Mouse (Mus musculus): ENCODE results near the gene Racgap1.

The Racgap1 gene

DNA sequence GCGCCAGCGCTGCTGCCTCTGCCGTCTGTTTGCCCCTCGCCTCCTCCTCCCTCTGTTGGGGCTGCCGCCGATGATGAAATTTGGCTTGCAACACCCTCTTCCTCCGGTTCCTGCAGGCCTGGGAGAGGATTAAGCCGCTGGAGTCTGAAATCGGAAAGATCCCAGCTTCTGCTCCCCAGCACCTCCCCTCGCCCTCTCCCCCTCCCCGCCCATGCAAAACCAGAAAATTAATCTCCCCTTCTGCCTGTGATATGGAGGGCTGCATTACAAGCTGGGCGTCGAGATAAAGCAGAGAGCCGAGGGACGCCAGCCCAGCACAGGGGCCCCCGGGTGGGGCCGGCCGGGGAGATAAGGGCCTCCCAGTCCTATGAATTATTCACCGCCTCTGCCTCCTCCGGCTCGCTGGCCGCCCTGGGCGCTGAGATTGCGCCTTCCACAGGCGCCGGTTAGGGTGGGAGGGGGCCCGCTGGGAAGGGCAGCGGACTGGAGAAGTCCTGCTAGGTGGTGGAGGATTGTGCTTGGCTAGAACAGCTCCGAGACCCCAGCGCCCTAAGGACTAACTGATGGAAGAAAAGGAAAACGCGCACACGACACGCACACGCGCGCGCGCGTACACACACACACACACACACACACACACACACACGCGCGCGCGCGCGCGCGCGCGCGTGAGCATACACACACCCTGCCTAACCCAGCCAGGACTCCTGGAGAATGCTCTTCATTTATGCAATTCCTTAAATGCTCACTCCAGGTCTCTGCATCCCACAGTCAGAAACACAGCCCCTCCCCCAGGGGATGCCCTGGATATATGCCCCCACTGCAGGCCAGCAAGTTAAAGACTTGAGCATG, 13.4 kb upstream of the Racgap1 start:
- no peak for DNase-seq (ENCODE audit: low read depth, low spot score)

DNA sequence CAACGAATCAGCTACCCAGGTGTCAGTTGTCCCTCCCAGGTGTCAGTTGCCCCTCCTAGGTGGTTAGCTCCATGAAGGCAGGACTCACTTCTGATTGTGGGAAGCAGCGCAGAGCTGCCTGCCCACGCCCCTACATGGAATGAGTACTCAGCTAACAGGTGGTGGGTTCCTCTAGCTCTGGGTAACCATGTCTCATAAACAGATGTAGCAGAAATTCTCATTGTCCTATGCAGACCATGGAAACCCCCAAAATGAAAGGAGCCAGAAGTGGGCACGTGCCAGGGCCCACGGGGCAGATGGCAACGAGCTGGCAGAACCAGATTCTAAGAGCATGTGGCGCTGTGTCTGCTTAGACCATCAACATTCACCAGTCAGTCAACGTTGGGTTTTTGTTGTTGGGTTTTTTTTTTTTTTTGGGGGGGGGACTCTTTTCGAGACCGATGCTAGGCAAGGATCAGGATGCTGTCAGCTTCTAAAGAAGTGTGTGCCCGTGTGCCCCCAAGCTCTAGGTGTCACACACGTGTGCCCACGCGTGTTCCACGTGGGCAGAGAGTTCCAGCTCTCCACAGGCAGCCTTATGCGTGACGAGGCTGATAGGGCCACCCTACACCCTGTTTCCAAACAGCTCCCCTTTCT, 12.6 kb upstream of the Racgap1 start:
- DNase-seq (ENCODE audit: low read depth, low spot score) = no peak

DNA sequence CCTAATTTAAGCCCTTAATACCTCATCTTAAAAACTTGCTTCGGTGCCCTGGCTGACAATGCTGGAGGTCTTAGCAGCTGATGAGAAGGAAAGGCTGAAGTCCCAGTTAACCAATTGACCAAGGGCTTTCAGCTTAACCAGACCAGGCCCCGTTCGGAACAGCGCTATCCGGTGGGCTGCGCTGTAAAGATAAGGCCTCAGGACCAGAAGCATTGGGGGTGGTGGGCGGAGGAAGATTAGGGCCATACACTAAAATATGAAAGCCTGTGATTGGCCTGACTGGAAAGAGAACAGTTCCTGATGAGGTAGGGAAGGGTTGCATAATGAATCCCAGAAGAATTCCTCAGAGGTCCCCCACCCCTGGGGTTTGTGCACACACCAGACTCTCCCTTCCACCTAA, 10.9 kb upstream of the Racgap1 start:
- no peak for DNase-seq (ENCODE audit: low read depth, low spot score)

DNA sequence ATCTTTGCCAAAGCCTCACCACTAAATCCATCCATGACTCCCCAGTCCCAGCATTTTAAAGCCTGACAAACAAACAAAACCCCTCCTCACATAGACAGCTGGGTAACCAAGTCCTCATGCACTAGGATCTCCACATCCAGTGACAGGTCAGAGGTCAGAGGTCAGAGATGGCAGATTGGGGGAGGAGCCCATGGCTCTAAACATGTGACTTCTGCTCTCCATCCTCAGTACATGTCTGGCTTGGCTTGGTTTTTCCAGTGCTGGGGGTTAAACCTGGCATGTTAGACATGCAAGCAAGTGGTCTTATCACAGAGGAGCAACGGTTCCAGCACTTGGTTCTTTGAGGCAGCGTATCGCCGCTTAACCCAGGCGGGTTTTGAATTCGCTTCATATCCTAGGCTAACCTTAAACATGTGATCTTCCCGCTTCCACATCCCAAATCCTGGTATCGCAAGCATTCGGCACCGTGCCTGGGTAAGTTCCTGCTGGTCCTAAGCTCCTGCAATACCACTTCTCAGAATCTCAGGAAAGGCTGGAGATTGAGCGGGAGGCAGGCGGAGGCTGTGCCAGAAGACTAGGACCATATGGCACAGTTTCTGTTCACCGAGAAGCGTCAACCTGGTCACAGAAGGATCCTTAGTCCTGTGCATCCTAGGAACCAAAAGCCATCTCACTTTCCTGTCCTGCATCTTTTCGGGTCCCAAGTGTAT, 9.8 kb upstream of the Racgap1 start:
- DNase-seq (ENCODE audit: low read depth, low spot score) = no peak

DNA sequence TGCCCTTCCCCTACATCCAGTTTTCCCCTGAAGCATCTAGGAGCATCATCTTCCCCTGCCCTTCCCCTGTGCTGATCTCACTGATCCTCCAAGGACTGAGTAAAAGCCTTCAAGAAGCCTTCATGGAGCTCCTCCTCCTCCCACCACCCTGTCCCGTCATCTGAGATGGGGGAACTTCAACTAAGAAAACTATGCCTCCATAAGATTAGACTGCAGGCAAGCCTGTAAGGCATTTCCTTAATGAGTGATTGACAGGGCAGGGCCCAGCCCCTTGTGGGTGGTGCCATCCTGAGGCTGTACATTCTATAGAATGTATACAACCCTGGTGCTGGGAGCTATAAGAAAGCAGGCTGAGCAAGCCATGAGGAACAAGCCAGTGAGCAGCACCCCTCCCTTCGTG, 7.0 kb upstream of the Racgap1 start:
- no peak for DNase-seq (ENCODE audit: low read depth, low spot score)

DNA sequence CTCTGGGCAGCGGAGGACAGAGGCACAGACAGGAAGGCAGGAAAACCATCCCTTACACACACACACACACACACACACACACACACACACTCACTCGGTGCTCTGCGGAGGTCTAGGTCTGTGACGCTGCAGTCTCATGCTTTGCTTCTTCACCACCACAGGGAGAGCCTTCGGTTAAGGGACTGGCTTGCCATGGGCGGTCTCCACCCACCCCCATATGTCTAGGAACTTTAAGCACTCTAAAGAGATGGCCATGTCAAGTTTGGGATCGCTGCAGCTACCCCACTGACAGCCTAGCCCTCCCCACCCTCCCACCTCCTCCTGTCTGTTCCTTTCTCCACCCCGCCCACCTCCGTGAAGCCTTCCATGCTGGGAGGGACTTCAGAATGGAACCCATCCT, 4.5 kb upstream of the Racgap1 start:
- DNase-seq (ENCODE audit: low read depth, low spot score) = no peak

DNA sequence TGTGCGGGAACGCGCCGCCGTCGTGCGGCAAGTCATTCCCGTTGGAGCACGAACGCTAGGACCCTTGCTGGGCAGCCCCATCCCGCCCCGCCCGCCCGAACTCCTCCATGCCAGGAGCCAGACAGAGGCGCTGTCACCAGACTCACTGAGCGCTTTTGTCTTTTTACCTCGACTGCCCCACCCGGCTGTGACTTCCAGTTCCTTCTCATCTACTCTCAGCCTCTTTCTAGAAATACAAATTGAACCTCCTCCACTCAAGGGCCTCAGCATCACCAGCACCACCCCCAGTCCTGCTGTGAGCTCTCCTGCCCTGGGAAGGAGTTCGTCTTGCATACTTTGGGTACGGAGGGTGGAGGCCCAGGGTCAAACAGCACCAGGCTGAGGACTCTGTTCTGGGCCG, 2.4 kb upstream of the Racgap1 start:
- DNase-seq (ENCODE audit: low read depth, low spot score) = no peak

DNA sequence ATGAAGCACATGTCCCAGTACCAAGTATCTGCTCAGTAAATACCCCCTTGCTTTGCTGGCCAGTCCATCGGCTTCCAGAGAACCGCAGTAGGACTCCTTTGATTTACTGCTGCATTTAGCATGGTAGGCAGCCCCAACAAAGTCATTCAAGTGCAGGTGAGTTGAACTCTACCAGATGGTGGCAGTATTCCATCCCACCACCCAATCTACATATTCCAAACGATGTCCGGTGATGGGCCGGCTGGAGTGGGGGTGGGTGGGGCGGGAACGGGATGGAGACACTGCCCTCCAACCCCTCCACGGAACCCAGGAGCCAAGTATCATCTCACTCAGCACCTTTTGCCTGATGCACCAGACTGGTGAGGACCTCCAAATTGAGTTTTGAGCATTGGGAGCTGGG, 1.8 kb upstream of the Racgap1 start:
- DNase-seq (ENCODE audit: low read depth, low spot score) = no peak

DNA sequence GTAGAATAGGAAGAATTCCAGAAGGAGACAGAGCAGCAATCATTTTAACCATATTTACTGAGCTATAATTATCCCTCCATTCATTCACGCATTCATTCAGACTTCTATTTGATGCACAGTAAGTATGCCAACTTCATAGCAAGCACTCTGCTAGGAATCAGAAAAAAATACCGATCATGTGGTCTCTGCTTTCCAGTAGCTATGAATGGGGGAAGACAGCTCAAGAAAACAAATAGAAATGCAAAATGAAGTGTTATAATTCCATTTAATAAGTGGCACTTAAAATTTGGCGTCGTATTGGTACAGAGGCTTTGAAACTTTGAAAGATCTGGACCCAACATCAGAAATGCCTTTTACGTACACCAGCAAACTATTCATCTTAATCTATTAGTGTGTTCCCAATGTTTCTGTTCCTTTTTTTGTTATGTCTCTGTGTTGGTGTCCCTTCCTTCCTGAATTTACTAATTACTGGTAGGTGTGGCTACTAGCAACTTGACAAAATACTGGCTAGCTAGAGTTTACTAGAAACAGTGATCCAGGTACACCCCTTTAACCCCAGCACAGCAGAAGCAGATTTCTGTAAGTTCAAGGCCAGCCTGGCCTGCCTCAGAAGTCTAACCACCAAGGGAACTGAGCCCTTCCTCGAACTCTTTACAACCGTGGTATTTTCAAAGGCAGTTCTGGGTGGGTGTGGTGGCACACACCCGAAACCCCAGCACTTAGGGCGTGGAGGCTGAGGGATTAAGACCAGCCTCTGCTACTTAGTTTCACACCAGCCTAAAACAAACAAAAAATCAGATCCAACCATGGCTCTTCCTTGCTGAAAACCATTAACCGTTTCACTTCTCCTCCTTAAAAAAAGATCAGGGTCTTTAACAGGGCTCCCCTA, 772 bp upstream of the Racgap1 start:
- DNase-seq (ENCODE audit: low read depth, low spot score) = no peak

DNA sequence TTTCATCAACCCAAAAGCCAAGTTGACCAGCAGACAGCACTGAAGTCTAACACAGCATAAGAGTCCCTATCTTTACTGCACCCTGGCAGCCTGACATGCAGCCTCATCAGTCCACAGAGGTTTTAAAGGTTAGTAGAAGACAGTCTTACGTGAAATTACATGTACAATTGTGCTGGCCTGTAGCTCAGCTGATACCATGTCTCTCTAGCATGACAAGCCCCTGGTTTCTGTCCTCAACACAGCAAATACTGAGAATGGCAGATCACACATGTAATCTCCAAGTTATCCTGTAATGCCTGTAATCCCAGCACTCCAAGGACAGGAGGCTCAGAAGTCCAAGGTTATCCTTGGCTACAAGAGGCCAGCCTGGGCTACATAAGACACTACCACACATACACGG, 1.2 kb downstream of the Racgap1 start:
- DNase-seq (ENCODE audit: low read depth, low spot score) = no peak

DNA sequence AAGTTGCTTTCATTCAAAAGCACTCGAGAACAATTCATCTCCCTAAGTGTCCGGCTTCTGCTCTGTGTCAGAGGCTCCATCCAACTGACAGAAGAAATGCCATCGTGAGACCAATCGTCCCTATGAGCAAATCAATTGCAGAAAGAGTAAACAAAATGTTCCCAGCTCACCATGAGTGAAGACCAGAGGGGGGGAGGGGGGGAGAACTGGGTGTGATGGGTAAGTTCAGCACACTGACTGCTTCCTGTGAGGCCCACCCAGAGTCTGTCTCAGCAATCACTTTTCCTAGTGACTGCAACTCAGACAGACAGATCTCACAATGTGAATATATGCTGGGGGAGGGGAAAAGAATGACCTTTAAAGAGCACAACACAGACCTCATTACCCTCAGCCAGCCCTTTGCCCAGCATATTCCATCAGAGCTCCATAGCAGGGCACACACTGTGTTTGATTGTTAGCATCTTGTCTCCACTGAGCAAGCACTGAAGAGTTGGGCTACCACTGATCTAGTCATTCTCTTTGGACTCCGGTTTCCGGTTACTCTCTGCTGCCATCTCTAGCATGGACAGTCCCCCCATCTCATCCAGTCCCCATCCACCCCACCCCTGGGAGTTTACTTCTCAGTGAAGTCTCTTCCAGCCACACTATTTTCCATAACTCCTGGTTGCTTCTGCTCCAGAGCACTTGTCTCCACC, 2.2 kb downstream of the Racgap1 start:
- no peak for DNase-seq (ENCODE audit: low read depth, low spot score)

DNA sequence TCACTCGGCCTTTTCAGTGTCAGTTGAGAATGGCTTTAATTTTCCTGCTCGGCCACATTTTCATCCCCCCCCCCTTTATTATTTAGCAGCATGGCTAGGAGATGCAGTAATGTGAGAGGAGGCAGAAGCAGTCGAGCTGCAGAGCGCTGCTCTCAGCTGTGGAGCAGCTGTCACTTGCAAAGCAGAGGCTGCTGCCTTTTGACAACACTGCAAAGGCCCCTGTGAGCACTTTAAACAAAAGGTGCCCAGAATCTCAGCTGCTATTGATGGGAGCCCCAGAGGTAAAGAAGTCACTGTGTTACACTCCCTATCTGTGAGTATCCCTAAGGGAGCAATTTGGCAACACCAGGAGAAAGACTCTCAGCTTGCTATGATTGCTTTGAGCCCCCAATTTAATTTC, 3.1 kb downstream of the Racgap1 start:
- no peak for DNase-seq (ENCODE audit: low read depth, low spot score)

DNA sequence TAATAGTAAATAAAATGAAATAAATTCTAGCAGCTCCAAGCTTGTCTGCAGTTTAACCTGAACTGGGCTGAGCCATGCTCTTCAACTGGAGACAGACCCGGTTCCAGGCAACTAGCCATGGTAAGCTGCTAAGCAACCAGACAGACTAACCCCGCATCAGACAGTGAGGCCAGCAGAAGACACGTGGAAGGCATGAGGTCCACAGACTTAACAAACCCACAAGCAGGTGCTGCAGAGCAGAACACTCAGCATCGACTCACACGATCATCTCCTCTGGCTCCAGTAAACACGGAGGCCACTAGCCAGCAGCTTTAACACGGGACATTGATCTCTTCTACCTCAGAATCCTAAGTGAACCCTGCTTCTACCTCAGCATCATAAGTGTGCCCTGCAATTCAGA, 6.7 kb downstream of the Racgap1 start:
- no peak for DNase-seq (ENCODE audit: low read depth, low spot score)

DNA sequence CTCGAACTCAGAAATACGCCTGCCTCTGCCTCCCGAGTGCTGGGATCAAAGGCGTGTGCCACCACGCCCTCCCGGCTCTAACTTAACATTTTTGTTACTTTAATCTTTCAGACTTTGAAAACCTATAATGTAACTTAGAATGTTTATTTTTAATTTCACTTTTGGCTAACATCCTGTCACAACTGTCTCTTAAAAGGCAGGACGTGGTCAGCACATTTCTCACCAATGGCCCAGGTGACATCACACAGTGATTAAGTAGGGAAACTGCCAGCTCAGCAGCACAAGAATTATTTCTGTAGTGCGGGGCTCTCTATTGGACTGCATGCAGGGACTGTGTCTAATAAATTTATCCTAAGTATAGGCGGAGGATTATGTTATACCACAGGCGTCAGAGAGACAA, 7.6 kb downstream of the Racgap1 start:
- no peak for DNase-seq (ENCODE audit: low read depth, low spot score)

DNA sequence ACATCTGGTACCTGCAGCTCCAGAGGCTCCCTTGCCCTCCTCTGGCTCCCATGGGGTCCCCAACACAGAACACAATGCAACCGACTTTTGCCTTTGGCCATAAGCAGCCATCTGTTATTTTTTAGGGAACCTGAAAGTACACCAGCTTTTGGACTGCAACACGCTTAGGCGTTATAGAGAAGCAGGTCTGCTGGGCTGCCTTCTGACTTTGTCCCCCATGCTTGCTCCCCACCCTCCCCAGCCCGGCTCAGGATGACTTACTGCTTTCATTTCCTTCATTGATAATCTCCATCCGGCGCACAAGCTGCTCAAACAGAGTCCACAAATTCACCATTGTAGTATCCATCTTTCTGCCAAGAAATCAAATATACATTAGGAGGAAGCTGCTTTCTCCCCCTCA, 8.8 kb downstream of the Racgap1 start:
- DNase-seq (ENCODE audit: low read depth, low spot score) = no peak

DNA sequence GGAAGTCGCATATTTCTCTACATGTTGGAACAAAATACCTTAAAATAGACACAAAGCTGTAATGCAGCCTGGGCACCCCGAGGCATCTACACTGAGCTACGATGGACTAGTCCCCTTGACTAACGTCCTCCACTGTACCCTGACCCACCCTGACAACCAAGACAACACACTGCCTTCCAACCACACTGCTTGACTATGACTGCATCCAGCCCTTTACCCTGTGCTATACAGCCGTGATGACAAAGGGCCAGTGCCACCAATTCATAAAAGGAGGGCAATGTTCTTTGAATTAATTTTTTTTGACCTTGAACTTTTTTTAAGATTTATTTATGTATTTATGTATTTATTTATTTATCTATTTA, 13.4 kb downstream of the Racgap1 start:
- no peak for DNase-seq (ENCODE audit: low read depth, low spot score)

DNA sequence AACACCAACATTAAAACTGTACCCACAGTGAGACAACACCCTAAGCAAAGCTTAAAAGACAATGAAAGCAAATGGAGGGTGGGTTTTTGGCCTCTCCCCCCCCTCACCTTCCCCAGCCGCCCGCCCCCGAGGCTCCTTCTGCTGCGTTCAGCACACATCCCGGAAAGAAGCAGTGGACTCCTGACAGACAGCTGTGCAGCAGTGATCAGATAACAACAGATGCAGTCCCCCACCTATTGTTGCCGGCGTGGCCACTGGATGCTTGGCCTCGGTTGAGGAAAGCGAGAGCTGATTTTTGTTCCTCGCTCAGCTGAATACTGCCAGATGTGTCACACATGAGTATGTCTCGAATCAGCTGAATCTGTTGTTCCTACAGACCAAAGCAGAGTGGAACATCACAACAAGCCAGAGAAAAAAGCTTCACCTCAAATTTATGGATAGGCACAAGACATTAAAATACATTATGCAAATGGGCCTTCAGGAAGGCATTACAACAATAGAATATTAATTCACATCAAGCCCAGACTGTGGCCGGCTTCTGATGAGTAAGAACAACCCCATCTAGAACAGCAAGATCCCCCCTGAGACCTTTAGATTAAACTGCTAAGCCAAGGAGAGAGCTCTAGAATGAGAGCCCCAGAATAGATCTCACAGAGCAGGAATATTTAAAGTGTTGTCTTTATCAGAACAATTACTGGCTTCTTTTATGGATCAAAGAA, 13.9 kb downstream of the Racgap1 start:
- DNase-seq (ENCODE audit: low read depth, low spot score) = no peak

DNA sequence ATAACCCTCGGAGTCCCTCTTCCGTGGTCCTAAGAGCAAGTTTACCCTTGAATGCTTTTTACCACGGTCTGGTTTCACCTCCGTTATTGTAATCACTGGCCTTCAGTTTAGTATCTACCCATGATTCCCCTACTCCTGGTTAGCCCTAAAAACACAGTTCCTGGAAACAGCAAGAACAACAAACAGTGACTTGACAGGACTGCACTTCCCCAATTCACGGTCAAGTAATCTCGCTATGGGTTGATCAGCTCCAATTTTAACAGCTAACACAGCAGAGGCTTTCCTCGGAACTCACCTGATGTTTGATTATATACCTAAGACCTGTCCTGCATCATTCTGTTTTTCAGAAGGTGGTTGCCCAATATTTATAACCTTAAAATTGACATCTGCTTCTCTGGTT, 16.8 kb downstream of the Racgap1 start:
- DNase-seq (ENCODE audit: low read depth, low spot score) = no peak

DNA sequence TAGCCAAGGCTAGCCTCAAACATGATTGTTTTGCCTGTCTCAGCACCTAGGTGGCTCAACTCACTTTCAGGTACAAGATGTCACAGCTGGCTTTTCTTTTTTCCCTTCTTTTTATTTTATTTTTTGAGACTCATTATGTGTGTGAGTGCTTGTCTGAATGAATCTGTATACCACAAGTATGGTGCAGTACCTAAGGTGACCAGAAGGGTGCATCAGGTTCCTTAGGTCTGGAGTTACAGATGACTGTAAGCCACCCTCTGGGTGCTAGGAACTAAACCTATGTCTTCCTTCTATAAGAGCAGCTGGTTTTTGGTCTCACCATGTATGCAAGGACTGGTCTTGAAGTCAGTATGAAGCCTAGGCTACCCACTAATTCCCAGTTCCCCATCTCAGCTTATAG, 19.8 kb downstream of the Racgap1 start:
- DNase-seq (ENCODE audit: low read depth, low spot score) = no peak

DNA sequence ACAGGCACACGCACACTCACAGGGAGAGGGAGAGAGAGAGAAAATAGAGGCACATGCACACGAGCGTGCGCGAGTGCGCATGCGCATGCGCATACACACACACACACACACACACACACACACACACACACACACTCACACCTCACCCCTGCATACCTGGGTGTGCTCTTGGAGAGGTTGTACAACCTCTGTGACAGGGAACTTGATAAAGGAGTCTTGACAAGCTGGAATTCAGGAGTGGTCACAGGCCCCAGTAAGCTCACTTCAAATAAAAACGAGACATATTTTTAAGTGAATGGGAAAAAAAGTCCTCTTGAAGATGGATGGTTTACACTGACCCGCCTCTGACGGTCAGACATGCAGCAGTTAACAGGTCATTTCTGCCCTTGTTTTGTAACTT, 29.4 kb downstream of the Racgap1 start:
- DNase-seq (ENCODE audit: low read depth, low spot score) = no peak

DNA sequence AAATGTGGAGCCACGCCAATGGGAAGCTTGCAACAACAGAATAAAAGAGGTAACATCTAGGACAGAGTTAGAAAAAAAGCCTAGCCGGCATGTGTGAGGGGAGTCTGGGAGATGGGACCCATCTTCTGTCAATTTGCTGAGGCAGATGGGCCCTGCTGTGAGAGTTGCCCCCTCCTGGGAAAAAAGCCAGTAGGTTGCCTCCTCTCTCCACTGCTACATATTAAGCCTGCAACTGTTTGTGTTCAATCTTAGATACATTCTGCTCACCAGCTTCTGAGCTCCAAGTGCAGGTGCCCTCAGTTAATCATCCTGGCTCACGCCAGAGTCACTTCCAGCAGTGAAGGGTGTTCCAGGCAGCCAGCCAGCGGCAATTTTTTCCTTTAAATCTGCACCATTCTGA, 31.6 kb downstream of the Racgap1 start:
- no peak for DNase-seq (ENCODE audit: low read depth, low spot score)

Data from retina, postnatal 7 days (tissue).